9 mouse cellular contexts compared by ENCODE assay signal in the genomic region with DNA sequence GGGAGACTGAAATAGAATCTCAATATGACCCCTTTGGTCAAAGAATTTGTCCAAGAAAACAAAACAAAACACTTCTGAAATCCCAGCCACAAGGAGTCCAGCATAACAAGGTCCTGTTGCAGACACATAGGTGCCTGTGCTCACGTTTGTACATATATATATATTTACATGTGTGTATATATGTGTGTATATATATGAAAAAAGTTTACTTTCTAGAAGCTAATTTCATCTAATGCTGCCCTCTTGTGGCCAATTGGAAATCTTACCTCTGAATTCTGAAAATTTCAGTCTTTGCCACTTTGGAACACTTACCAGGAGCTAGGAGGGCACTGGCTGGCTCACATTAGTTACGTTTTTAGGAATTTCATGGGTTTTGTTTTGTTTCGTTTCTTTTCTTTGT. TPM values are rescaled to one million over a fixed set of nuclear protein-coding genes. Genes with fewer than 3 reads are reported as not detected.
DNase-seq lines count a peak whose midpoint lies in the region; ATAC-seq lines count a peak whose summit lies in the region.
"Had no signal": no experiment of that assay in that cellular context is flagged by ENCODE, and none has a peak within 500 bp of the region (broad histone marks: within the 10 kb centered on the region; RNA-seq: fewer than 3 reads in every experiment).

No protein-coding gene starts in this region.

- 35% methylated on average over 3 of the region's 3 CpGs for WGBS in hindbrain, embryonic 14.5 days
- 31% methylated on average over 3 of the region's 3 CpGs for WGBS in hindbrain, embryonic 16.5 days

- no peak overlapping the region for H3K9ac ChIP-seq in hindbrain, embryonic 14.5 days
- H3K9ac ChIP-seq in hindbrain, embryonic 16.5 days (ENCODE audit: low read depth, low read length): no peak overlapping the region
- H3K9ac ChIP-seq: lung, embryonic 15.5 days had no signal

- H3K4me2 ChIP-seq in hindbrain, embryonic 14.5 days (replicated peaks): no peak overlapping the region
- no peak overlapping the region for H3K4me2 ChIP-seq in hindbrain, embryonic 16.5 days (ENCODE audit: low read length)
- H3K4me2 ChIP-seq: lung, embryonic 15.5 days had no signal

- no peak for ATAC-seq in hindbrain, embryonic 14.5 days (ENCODE audit: low FRiP score)
- no peak for ATAC-seq in hindbrain, embryonic 16.5 days
- no peak for ATAC-seq in granulocyte monocyte progenitor cell, adult 5-6 weeks (replicated peaks; ENCODE audit: poor library complexity, severe bottlenecking)

- no peaks in the 10 kb centered on the region for H3K27me3 ChIP-seq in hindbrain, embryonic 14.5 days (ENCODE audit: control insufficient read depth, insufficient read depth, low read length)
- H3K27me3 ChIP-seq in hindbrain, embryonic 16.5 days (replicated peaks; ENCODE audit: control insufficient read depth, insufficient read depth, low read length): no peaks in the 10 kb centered on the region
- H3K27me3 ChIP-seq: lung, embryonic 15.5 days had no signal

- no peaks in the 10 kb centered on the region for H3K4me1 ChIP-seq in hindbrain, embryonic 14.5 days (replicated peaks; ENCODE audit: control insufficient read depth, insufficient read depth, low read length)
- no peaks in the 10 kb centered on the region for H3K4me1 ChIP-seq in hindbrain, embryonic 16.5 days (ENCODE audit: control insufficient read depth, insufficient read depth, low read depth, low read length)
- H3K4me1 ChIP-seq: lung, embryonic 15.5 days had no signal

- H3K4me3 ChIP-seq in hindbrain, embryonic 14.5 days (replicated peaks; ENCODE audit: low read length): no peak overlapping the region
- no peak overlapping the region for H3K4me3 ChIP-seq in hindbrain, embryonic 16.5 days (ENCODE audit: low read length)
- H3K4me3 ChIP-seq: lung, embryonic 15.5 days had no signal

- no peaks in the 10 kb centered on the region for H3K36me3 ChIP-seq in hindbrain, embryonic 14.5 days (replicated peaks; ENCODE audit: control insufficient read depth, insufficient read depth)
- no peaks in the 10 kb centered on the region for H3K36me3 ChIP-seq in hindbrain, embryonic 16.5 days (ENCODE audit: control insufficient read depth, insufficient read depth, low read length)
- H3K36me3 ChIP-seq: lung, embryonic 15.5 days had no signal

- DNase-seq in hindbrain, embryonic 14.5 days (ENCODE audit: low spot score): peak; percentile 72
- DNase-seq in right cerebral cortex, adult 18-20 months: peak; percentile 12
- no peak for DNase-seq in right cerebral cortex, postnatal 4 days
- DNase-seq in brain, adult 2 months (ENCODE audit: low read depth, low spot score): peak; percentile 51
- peak; percentile 51 for DNase-seq in thymus, postnatal 14 days
- DNase-seq in adrenal gland, adult 2 months: no peak

- H3K9me3 ChIP-seq in hindbrain, embryonic 14.5 days (ENCODE audit: control insufficient read depth, low read length): no peaks in the 10 kb centered on the region
- no peaks in the 10 kb centered on the region for H3K9me3 ChIP-seq in hindbrain, embryonic 16.5 days (ENCODE audit: control insufficient read depth, low read length)
- H3K9me3 ChIP-seq: lung, embryonic 15.5 days had no signal

- H3K27ac ChIP-seq in hindbrain, embryonic 14.5 days: no peak overlapping the region
- H3K27ac ChIP-seq in hindbrain, embryonic 16.5 days (ENCODE audit: low read depth, low read length): no peak overlapping the region
- H3K27ac ChIP-seq: lung, embryonic 15.5 days had no signal

RNA-seq across cellular contexts. Expression of a gene that starts 17.7 kb away (rescaled TPM):
- polyA plus RNA-seq in hindbrain, embryonic 14.5 days (2014; fragmentation: Nextera tagmentation; extraction: Ambion mirVana): 1.4 and 1.5 TPM in 2 replicates
- 1.2 TPM in 2 replicates for polyA plus RNA-seq in hindbrain, embryonic 16.5 days (2015; fragmentation: Nextera tagmentation; extraction: Ambion mirVana)
- 10 to 100 TPM; 26.8 to 29.9 TPM for total RNA-seq in adrenal gland, adult 2 months (2021)
- 13.0 and 15.4 TPM in 2 replicates for polyA plus RNA-seq in adrenal gland, adult 2 months (2012; rRNA removed)
- 25.4 and 26.0 TPM in 2 replicates for total RNA-seq in granulocyte monocyte progenitor cell, adult 5-6 weeks (2014; fragmentation: Nextera tagmentation)
- 14.3 and 26.1 TPM in 2 replicates for total RNA-seq in granulocyte monocyte progenitor cell, adult 5-6 weeks (2017)

RNA-seq across cellular contexts. Expression of a gene that starts 44.8 kb away (rescaled TPM):
- 0.09 TPM in 1 of 2 replicates, not detected in the other for polyA plus RNA-seq in hindbrain, embryonic 14.5 days (2014; fragmentation: Nextera tagmentation; extraction: Ambion mirVana)
- polyA plus RNA-seq in hindbrain, embryonic 16.5 days (2015; fragmentation: Nextera tagmentation; extraction: Ambion mirVana): 0.08 TPM in 1 of 2 replicates, not detected in the other
- total RNA-seq in adrenal gland, adult 2 months (2021): under 1 TPM; 0.29 to 0.41 TPM
- 0.07 TPM in 1 of 2 replicates, not detected in the other for polyA plus RNA-seq in adrenal gland, adult 2 months (2012; rRNA removed)
- not detected in 2 replicates for total RNA-seq in granulocyte monocyte progenitor cell, adult 5-6 weeks (2014; fragmentation: Nextera tagmentation)
- total RNA-seq in granulocyte monocyte progenitor cell, adult 5-6 weeks (2017): not detected in 2 replicates

Comparison
In these comparisons a context has a peak if more than half of its experiments do, and no peak if none do; other contexts are left out.
1. DNase-seq: peak in hindbrain, embryonic 14.5 days (single experiment), right cerebral cortex, adult 18-20 months (single experiment), brain, adult 2 months (single experiment) and thymus, postnatal 14 days (single experiment); none in right cerebral cortex, postnatal 4 days (single experiment) and adrenal gland, adult 2 months (single experiment).